Mouse (Mus musculus): ENCODE results near the gene Npy1r. TPM values are rescaled to one million over a fixed set of nuclear protein-coding genes. Genes with fewer than 3 reads are reported as not detected.

Gene Npy1r
- total RNA-seq, 2 experiments from 2014 or later, result not detected

Other genes starting within 250 kb of the Npy1r start
- gene Tma16, start 210.7 kb upstream of the Npy1r start, total RNA-seq (2014; fragmentation: Nextera tagmentation), result 26.4 and 27.7 TPM in 2 replicates
- 57.8 and 77.9 TPM in 2 replicates for gene Tma16, start 210.7 kb upstream of the Npy1r start, total RNA-seq (2017)
- not detected in 2 replicates for gene Tktl2, start 185.4 kb upstream of the Npy1r start, total RNA-seq (2014; fragmentation: Nextera tagmentation)
- gene Tktl2, start 185.4 kb upstream of the Npy1r start, total RNA-seq (2017), result not detected in 2 replicates
- gene Npy5r, start 9.1 kb upstream of the Npy1r start, total RNA-seq (2014; fragmentation: Nextera tagmentation), result not detected in 2 replicates
- not detected in 2 replicates for gene Npy5r, start 9.1 kb upstream of the Npy1r start, total RNA-seq (2017)
- gene Naf1, start 163.0 kb downstream of the Npy1r start, total RNA-seq (2014; fragmentation: Nextera tagmentation), result 36.3 and 38.5 TPM in 2 replicates
- gene Naf1, start 163.0 kb downstream of the Npy1r start, total RNA-seq (2017), result 13.6 and 13.9 TPM in 2 replicates